Mouse (Mus musculus) erythroblast, embryonic 14.5 days (primary cell): ENCODE measurements around the gene Als2cr12.

Experiments
- GATA1 ChIP-seq: IDR thresholded peaks from 2 replicates; pipeline ENCODE4 v1.6.1; 2012; ENCODE audit warnings: low read length, inconsistent platforms, mixed read lengths
- TAL1 ChIP-seq: IDR thresholded peaks from 3 replicates; pipeline ENCODE4 v1.6.1; 2012; ENCODE audit warnings: low read length, inconsistent platforms, mixed read lengths

DNA sequence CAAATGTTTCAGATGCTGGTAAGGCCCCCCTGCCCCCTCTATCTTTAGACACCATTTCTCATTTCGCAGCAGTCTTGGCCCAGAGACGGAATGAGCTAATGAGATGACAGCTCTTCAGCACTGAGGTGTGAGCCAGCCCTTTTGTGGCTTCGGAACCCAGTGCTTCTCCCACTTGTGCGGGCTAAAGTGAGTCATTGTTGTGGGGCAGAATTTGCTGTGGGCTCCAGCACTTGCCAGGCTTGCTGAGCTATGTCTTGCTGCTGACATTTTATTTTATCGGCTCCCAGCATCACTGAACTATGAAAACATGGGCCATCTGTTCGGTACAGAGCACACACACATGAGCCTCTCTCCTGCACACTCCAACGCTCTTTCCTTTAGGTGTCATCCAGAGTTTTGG, 43.7 kb upstream of the Als2cr12 start:
- TF ChIP-seq TAL1, result no peak
- no peak for TF ChIP-seq GATA1
